Mouse (Mus musculus): ENCODE data around the gene Kcnh5. TPM values are rescaled to one million over a fixed set of nuclear protein-coding genes. Genes with fewer than 3 reads are reported as not detected.

The Kcnh5 gene
- 10 to 100 TPM; 13.9 to 14.3 TPM for total RNA-seq (2021)
- long read RNA-seq, experiment 1, full-length matches to known transcripts = 1 of 1 reads
- long read RNA-seq, experiment 1, partial matches to known transcripts = 0 of 1 reads
- long read RNA-seq, experiment 1, other reads (novel, unspliced or antisense) = 0 of 1 reads
- long read RNA-seq, experiment 2, full-length matches to known transcripts = 1 of 1 reads
- long read RNA-seq, experiment 2, partial matches to known transcripts = 0 of 1 reads
- long read RNA-seq, experiment 2, other reads (novel, unspliced or antisense) = 0 of 1 reads

GRCm38 (mm10) chr12:75176691-75177645, at the start of gene Kcnh5:
Kcnh5 (minus strand) TSS chr12:75177332.
- peak within 1 kb of the TSS; percentile 67 for H3K4me3 ChIP-seq
- peak within 1 kb of the TSS; percentile 89 for H3K27ac ChIP-seq
- TF ChIP-seq CTCF (conservative IDR thresholded peaks at IDR 0.05) = peak; percentile 36
- peak; percentile 55 to 57 for DNase-seq (ENCODE audit: low spot score in 2 of 2)

DNA sequence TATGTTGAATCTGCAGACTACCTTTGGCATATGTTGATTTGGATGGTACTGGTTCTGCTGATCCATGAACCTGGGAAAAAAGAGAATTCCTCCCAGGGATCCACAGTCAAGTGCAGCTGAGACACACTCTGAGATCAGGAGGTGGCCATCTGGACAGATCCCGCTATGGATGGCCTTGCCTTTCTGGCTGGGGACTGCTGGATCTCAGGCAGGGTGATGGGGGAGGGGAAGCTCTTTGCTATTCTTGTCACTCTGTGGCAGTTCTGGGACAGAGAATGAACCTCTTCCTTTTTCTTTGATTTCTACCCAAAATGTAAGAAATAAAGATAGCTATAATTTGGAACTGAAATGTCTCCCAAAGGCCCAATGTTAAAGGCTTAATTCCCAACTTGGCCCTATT, 46.8 kb upstream of the Kcnh5 start:
- Histone ChIP-seq H3K27ac (no peak overlapping the region), H3K4me3 (no peak overlapping the region)
- no peak for TF ChIP-seq CTCF (conservative IDR thresholded peaks at IDR 0.05)
- no peak for DNase-seq (ENCODE audit: low spot score in 2 of 2)

- H3K27ac ChIP-seq = no peak overlapping the region
- no peak for DNase-seq (ENCODE audit: low spot score in 2 of 2)
- no peak overlapping the region for H3K4me3 ChIP-seq
- peak; percentile 64 for TF ChIP-seq CTCF (conservative IDR thresholded peaks at IDR 0.05)
Observed at GRCm38 (mm10) chr12:75189413-75189812, 12.3 kb upstream of the Kcnh5 start.

DNA sequence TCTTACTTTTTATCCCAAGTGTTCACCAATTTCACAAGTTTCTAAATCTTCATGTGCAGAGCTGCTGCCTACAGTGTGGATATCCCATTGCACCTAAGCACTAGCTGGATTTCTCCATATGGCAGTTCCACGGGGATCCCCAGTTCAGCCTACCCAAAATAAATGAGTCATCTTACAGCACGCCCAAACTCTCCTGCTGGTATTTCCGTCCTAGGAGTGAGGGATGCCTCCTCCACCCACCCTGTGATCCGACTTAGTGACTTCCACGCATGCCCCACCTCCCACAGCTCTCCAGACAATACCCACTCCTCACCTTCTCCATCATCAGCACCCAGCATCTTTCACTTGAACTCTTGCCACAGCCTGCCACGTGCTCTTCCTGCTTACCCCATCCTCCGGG, 5.5 kb upstream of the Kcnh5 start:
- no peak for TF ChIP-seq CTCF (conservative IDR thresholded peaks at IDR 0.05)
- H3K4me3 ChIP-seq = no peak overlapping the region
- DNase-seq (ENCODE audit: low spot score in 2 of 2) = no peak
- H3K27ac ChIP-seq = no peak overlapping the region

DNA sequence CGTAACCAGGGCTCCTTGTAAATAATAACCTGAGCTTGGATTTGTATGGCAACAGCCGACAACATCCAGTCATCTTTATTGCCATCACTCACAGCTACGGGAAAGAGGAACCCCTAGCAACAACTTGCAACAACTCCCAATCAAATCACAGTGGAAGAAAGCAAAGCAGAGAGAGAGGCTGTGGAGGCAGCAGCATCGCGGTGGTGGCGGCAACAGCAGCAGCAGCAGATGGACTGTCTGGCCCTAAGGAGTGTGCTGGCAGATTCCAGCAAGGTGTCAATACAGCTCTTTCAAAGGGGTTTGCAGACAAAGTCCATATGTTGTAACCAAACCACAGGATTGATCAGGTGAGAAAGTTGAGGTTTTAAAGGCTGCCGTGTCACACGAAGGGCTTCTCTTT, 2.4 kb upstream of the Kcnh5 start:
- no peak overlapping the region for H3K27ac ChIP-seq
- TF ChIP-seq CTCF (conservative IDR thresholded peaks at IDR 0.05) = no peak
- no peak overlapping the region for H3K4me3 ChIP-seq
- peak in 1 of 2 experiments; percentile 27 for DNase-seq (ENCODE audit: low spot score in 2 of 2)

- DNase-seq (ENCODE audit: low spot score in 2 of 2) = no peak
- H3K27ac ChIP-seq = peak overlapping the region; percentile 89; the same call in 1 of the 2 replicates
- peak overlapping the region; percentile 67 for H3K4me3 ChIP-seq
- no peak for TF ChIP-seq CTCF (conservative IDR thresholded peaks at IDR 0.05)
Observed at GRCm38 (mm10) chr12:75177646-75178030, 506 bp upstream of the Kcnh5 start.

GRCm38 (mm10) chr12:75175931-75176565, 1.1 kb downstream of the Kcnh5 start:
- no peak for DNase-seq (ENCODE audit: low spot score in 2 of 2)
- Histone ChIP-seq H3K4me3 (peak overlapping the region; percentile 67), H3K27ac (peak overlapping the region; percentile 89)
- TF ChIP-seq CTCF (conservative IDR thresholded peaks at IDR 0.05) = no peak

DNA sequence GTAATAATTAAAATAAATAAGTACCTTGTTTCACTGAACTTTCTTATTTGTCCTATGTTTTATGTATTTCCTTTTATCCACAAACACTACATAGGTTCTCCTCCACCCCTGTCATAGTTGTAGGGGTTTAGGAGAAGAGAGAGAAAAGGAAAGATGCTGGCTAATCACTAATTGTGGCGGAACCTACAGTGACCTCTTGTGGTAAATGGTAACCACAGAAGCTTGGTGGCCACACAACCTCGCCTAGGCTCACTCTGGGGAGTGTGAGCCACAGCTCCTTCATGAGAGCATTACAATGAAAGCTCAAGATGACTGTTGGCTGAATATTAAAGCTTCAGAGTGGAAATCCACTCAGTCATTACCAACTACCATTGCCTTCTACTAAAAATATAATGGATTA, 6.2 kb downstream of the Kcnh5 start:
- peak in 1 of 2 experiments; percentile 25 for DNase-seq (ENCODE audit: low spot score in 2 of 2)
- TF ChIP-seq CTCF (conservative IDR thresholded peaks at IDR 0.05) = peak; percentile 81
- Histone ChIP-seq H3K27ac (no peak overlapping the region), H3K4me3 (no peak overlapping the region)

GRCm38 (mm10) chr12:75153076-75153568, 24.0 kb downstream of the Kcnh5 start:
- TF ChIP-seq CTCF (conservative IDR thresholded peaks at IDR 0.05) = no peak
- no peak overlapping the region for H3K27ac ChIP-seq

GRCm38 (mm10) chr12:75139792-75140191, 37.3 kb downstream of the Kcnh5 start:
- TF ChIP-seq CTCF (conservative IDR thresholded peaks at IDR 0.05) = peak; percentile 35
- Histone ChIP-seq H3K27ac (no peak overlapping the region), H3K4me3 (no peak overlapping the region)
- no peak for DNase-seq (ENCODE audit: low spot score in 2 of 2)

More at GRCm38 (mm10) chr12:75153076-75153568, 24.0 kb downstream of the Kcnh5 start:
- H3K4me3 ChIP-seq = no peak overlapping the region
- no peak for DNase-seq (ENCODE audit: low spot score in 2 of 2)

GRCm38 (mm10) chr12:75091921-75092320, 85.2 kb downstream of the Kcnh5 start:
- DNase-seq (ENCODE audit: low spot score in 2 of 2) = no peak
- H3K27ac ChIP-seq = no peak overlapping the region
- H3K4me3 ChIP-seq = no peak overlapping the region
- TF ChIP-seq CTCF (conservative IDR thresholded peaks at IDR 0.05) = no peak

- DNase-seq (ENCODE audit: low spot score in 2 of 2) = no peak
- Histone ChIP-seq H3K4me3 (no peak overlapping the region), H3K27ac (no peak overlapping the region)
- TF ChIP-seq CTCF (conservative IDR thresholded peaks at IDR 0.05) = no peak
Observed at GRCm38 (mm10) chr12:75090957-75091356, 86.2 kb downstream of the Kcnh5 start.

DNA sequence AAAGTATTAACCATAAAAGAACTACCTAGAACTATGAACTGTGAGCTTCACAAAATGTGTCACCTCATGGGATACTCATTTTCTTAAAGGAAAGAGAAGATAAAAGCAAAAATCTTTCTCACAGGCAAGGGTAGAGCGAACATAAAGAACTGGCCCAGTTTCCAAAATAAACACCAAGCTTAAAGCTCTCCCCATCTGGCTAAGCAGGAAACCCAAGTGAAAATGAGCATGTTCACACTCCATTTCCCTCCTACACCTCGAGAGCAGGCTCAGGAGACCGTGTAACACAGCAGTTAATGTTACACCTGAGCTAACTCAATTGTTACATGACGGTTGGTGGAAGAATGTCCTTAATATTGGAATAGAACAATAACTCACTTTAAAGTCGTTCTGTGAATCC, 100.0 kb downstream of the Kcnh5 start:
- no peak overlapping the region for H3K4me3 ChIP-seq
- no peak for DNase-seq (ENCODE audit: low spot score in 2 of 2)
- no peak overlapping the region for H3K27ac ChIP-seq
- no peak for TF ChIP-seq CTCF (conservative IDR thresholded peaks at IDR 0.05)

Measured in layer of hippocampus, adult 2 months (tissue).